Mouse (Mus musculus): Measurements from ENCODE around the gene Irf2bp1. TPM values are rescaled to one million over a fixed set of nuclear protein-coding genes. Genes with fewer than 3 reads are reported as not detected.

The Irf2bp1 gene
- 29.7 and 30.3 TPM in 2 replicates for polyA plus RNA-seq (2014; fragmentation: Nextera tagmentation; extraction: Ambion mirVana)

DNA sequence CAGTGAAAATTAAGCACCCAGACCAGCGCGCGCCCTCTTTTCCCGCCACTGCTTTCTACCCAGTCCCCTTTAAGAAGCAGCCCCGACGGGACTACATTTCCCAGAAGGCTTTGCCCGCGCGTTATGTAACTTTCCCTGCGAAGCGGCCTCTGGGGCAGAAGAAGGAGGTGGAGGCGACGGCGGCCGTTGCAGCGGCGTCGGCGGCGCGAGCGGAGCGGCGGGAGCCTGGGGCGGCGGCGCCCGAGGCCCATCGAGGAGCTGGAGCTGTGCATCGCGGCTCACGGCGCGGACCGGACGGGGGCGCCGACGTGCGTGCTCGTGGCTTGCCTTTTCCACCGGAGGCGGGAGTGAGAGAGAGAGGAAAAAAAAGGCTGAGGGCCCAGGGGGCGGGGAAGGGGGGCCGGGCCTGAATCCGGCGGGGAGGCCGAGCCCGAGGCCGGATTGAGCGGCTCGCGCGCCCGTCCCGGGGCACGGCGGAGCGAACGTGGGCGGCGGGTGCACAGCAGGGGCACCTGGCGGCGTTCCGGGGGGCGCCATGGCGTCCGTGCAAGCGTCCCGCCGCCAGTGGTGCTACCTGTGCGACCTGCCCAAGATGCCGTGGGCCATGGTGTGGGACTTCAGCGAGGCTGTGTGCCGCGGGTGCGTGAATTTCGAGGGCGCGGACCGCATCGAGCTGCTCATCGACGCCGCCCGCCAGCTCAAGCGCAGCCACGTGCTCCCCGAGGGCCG lies at the start of gene Irf2bp1:
Irf2bp1 (plus strand) TSS at position 143 of the 729 bp plus-strand sequence.
- under 1% methylated on average over 88 of the region's 90 CpGs for WGBS
- H3K4me1 ChIP-seq (ENCODE audit: control insufficient read depth, insufficient read depth, low read length): peaks cover 28% of the 10 kb centered on the region
- peak; percentile 62 for ATAC-seq (ENCODE audit: low read depth)
- peak within 1 kb of the TSS; percentile 86 for H3K9ac ChIP-seq (replicated peaks; ENCODE audit: low read depth, low read length)
- peak within 1 kb of the TSS; percentile 89 for H3K27ac ChIP-seq (ENCODE audit: low read depth, low read length)
- peak within 1 kb of the TSS; percentile 86 for H3K4me3 ChIP-seq (ENCODE audit: low read depth, low read length)
- peaks cover 11% of the 10 kb centered on the region for H3K36me3 ChIP-seq (ENCODE audit: control insufficient read depth, insufficient read depth, low read length)
- H3K4me2 ChIP-seq (ENCODE audit: low read depth, low read length): peak within 1 kb of the TSS; percentile 98
- no peaks in the 10 kb centered on the region for H3K27me3 ChIP-seq (ENCODE audit: control insufficient read depth, insufficient read depth, low read length)
- no peaks in the 10 kb centered on the region for H3K9me3 ChIP-seq (ENCODE audit: control insufficient read depth, low read length)

DNA sequence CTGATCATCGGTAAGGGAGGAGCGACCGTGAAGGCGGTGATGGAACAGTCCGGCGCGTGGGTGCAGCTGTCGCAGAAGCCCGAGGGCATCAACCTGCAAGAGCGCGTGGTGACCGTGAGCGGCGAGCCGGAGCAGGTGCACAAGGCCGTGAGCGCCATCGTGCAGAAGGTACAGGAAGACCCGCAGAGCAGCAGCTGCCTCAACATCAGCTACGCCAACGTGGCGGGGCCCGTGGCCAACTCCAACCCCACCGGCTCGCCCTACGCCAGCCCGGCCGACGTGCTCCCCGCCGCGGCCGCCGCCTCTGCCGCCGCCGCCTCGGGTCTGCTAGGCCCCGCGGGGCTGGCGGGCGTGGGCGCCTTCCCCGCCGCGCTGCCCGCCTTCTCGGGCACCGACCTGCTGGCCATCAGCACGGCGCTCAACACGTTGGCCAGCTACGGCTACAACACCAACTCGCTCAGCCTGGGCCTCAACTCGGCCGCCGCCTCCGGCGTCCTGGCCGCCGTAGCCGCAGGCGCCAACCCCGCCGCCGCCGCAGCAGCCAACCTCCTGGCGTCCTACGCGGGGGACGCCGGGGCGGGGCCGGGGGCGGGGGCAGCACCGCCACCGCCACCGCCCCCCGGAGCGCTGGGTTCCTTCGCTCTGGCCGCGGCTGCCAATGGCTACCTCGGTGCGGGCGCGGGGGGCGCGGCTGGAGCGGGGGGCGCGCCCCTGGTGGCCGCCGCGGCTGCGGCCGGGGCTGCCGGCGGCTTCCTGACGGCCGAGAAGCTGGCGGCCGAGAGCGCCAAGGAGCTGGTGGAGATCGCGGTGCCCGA lies 46.1 kb upstream of the Irf2bp1 start:
- Histone ChIP-seq H3K36me3 (ENCODE audit: control insufficient read depth, insufficient read depth, low read length) (peaks cover 23% of the 10 kb centered on the region), H3K4me3 (ENCODE audit: low read depth, low read length) (peak overlapping the region; percentile 24), H3K9me3 (ENCODE audit: control insufficient read depth, low read length) (no peaks in the 10 kb centered on the region), H3K9ac (replicated peaks; ENCODE audit: low read depth, low read length) (peak overlapping the region; percentile 44), H3K27ac (ENCODE audit: low read depth, low read length) (peak overlapping the region; percentile 69), H3K4me2 (ENCODE audit: low read depth, low read length) (peak overlapping the region; percentile 49), H3K27me3 (ENCODE audit: control insufficient read depth, insufficient read depth, low read length) (no peaks in the 10 kb centered on the region), H3K4me1 (ENCODE audit: control insufficient read depth, insufficient read depth, low read length) (peaks cover 23% of the 10 kb centered on the region)
- under 1% methylated on average over 79 of the region's 107 CpGs for WGBS
- peak; percentile 57 for ATAC-seq (ENCODE audit: low read depth)

- H3K27ac ChIP-seq (ENCODE audit: low read depth, low read length): peak overlapping the region; percentile 69; the same call in 1 of the 2 replicates
- WGBS: 5% methylated on average over 20 of the region's 21 CpGs
- peak overlapping the region; percentile 44 for H3K9ac ChIP-seq (replicated peaks; ENCODE audit: low read depth, low read length)
- H3K36me3 ChIP-seq (ENCODE audit: control insufficient read depth, insufficient read depth, low read length): peaks cover 20% of the 10 kb centered on the region
- no peaks in the 10 kb centered on the region for H3K9me3 ChIP-seq (ENCODE audit: control insufficient read depth, low read length)
- peak overlapping the region; percentile 49 for H3K4me2 ChIP-seq (ENCODE audit: low read depth, low read length)
- peak overlapping the region; percentile 24 for H3K4me3 ChIP-seq (ENCODE audit: low read depth, low read length)
- ATAC-seq (ENCODE audit: low read depth): no peak
- no peaks in the 10 kb centered on the region for H3K27me3 ChIP-seq (ENCODE audit: control insufficient read depth, insufficient read depth, low read length)
- H3K4me1 ChIP-seq (ENCODE audit: control insufficient read depth, insufficient read depth, low read length): peaks cover 29% of the 10 kb centered on the region
These were observed 45.5 kb upstream of the Irf2bp1 start for GRCm38 (mm10) chr7:18958384-18958766.

- 62% methylated on average over 8 of the region's 8 CpGs for WGBS
- no peaks in the 10 kb centered on the region for H3K9me3 ChIP-seq (ENCODE audit: control insufficient read depth, low read length)
- peaks cover 30% of the 10 kb centered on the region for H3K4me1 ChIP-seq (ENCODE audit: control insufficient read depth, insufficient read depth, low read length)
- ATAC-seq (ENCODE audit: low read depth): no peak
- H3K4me2 ChIP-seq (ENCODE audit: low read depth, low read length): no peak overlapping the region
- peaks cover 15% of the 10 kb centered on the region for H3K36me3 ChIP-seq (ENCODE audit: control insufficient read depth, insufficient read depth, low read length)
- no peak overlapping the region for H3K4me3 ChIP-seq (ENCODE audit: low read depth, low read length)
- H3K27me3 ChIP-seq (ENCODE audit: control insufficient read depth, insufficient read depth, low read length): no peaks in the 10 kb centered on the region
- no peak overlapping the region for H3K9ac ChIP-seq (replicated peaks; ENCODE audit: low read depth, low read length)
- no peak overlapping the region for H3K27ac ChIP-seq (ENCODE audit: low read depth, low read length)
These were observed 44.4 kb upstream of the Irf2bp1 start for GRCm38 (mm10) chr7:18959446-18959845.

DNA sequence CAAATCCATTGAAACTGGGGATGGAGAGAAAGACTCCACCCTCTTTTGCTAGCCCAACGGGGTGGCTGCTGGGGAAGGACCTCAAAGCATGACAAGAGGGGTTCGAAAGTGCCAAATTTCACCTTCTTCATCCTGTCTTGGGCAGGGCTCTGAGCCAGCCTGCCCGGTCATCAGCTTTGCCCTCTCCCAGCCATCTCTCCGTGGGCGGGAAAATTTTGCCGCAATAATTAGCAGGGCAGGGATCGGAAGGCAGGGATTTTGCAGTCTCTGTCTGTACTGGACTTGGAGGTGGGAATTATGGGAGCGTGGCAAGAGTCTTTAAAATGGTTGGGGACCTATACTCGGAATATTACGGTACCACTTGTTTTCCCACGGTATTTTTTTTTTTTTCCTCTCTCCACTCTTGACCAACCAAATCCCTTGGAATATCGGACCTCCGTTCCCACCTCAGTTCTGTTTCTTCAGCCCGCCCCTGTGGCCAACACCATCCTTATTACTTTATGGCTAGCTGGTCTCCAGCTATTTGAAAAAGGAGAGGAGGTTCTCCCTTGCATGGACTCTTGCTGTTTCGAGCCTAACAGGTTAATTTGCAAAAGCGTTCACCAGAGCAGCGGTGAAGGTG lies 41.6 kb upstream of the Irf2bp1 start:
- H3K27ac ChIP-seq (ENCODE audit: low read depth, low read length): no peak overlapping the region
- H3K9ac ChIP-seq (replicated peaks; ENCODE audit: low read depth, low read length): no peak overlapping the region

GRCm38 (mm10) chr7:18962795-18963194 lies 41.0 kb upstream of the Irf2bp1 start:
- H3K27me3 ChIP-seq (ENCODE audit: control insufficient read depth, insufficient read depth, low read length): no peaks in the 10 kb centered on the region
- H3K4me2 ChIP-seq (ENCODE audit: low read depth, low read length): peak overlapping the region; percentile 36
- no peak for ATAC-seq (ENCODE audit: low read depth)
- no peak overlapping the region for H3K27ac ChIP-seq (ENCODE audit: low read depth, low read length)
- 3% methylated on average over 20 of the region's 20 CpGs for WGBS
- no peaks in the 10 kb centered on the region for H3K9me3 ChIP-seq (ENCODE audit: control insufficient read depth, low read length)
- H3K9ac ChIP-seq (replicated peaks; ENCODE audit: low read depth, low read length): no peak overlapping the region
- H3K36me3 ChIP-seq (ENCODE audit: control insufficient read depth, insufficient read depth, low read length): peaks cover 4% of the 10 kb centered on the region
- peaks cover 24% of the 10 kb centered on the region for H3K4me1 ChIP-seq (ENCODE audit: control insufficient read depth, insufficient read depth, low read length)
- peak overlapping the region; percentile 18; the same call in 1 of the 2 replicates for H3K4me3 ChIP-seq (ENCODE audit: low read depth, low read length)

More for the DNA sequence above, 41.6 kb upstream of the Irf2bp1 start:
- no peak for ATAC-seq (ENCODE audit: low read depth)
- H3K4me3 ChIP-seq (ENCODE audit: low read depth, low read length): peak overlapping the region; percentile 18; the same call in 1 of the 2 replicates
- H3K36me3 ChIP-seq (ENCODE audit: control insufficient read depth, insufficient read depth, low read length): peaks cover 9% of the 10 kb centered on the region
- no peaks in the 10 kb centered on the region for H3K9me3 ChIP-seq (ENCODE audit: control insufficient read depth, low read length)
- peaks cover 29% of the 10 kb centered on the region for H3K4me1 ChIP-seq (ENCODE audit: control insufficient read depth, insufficient read depth, low read length)
- WGBS: 3% methylated on average over 17 of the region's 17 CpGs
- H3K27me3 ChIP-seq (ENCODE audit: control insufficient read depth, insufficient read depth, low read length): no peaks in the 10 kb centered on the region
- peak overlapping the region; percentile 36; the same call in 1 of the 2 replicates for H3K4me2 ChIP-seq (ENCODE audit: low read depth, low read length)

DNA sequence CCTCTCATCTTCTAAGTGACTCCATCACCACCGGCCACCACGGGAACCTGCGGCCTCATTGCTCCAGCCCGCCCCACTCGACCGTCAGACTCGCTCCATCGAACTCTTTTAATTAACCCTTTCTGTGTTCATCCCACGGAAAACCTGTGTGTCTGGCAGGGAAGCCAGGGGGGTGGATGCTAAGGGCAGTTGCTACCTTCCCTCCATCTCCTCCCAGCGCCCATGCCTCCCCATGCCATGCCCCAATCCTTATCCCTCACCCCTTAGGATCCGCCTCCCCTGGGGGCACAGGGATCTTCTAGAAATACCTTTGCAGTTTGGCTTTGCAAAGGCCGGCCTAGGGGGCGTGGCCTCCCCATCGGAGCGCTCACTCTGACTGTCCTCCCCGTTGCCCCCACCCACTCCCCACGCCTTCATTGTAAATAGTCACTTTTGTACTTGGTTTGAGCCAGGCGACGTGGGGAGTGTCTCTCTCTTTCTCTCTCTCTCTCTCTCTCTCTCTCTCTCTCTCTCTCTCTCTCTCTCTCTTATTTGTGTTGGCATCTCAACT lies 40.5 kb upstream of the Irf2bp1 start:
- peaks cover 19% of the 10 kb centered on the region for H3K4me1 ChIP-seq (ENCODE audit: control insufficient read depth, insufficient read depth, low read length)
- no peak overlapping the region for H3K27ac ChIP-seq (ENCODE audit: low read depth, low read length)
- WGBS: 5% methylated on average over 19 of the region's 19 CpGs
- no peak overlapping the region for H3K9ac ChIP-seq (replicated peaks; ENCODE audit: low read depth, low read length)
- no peak overlapping the region; the same call in 1 of the 2 replicates for H3K4me2 ChIP-seq (ENCODE audit: low read depth, low read length)
- no peaks in the 10 kb centered on the region for H3K9me3 ChIP-seq (ENCODE audit: control insufficient read depth, low read length)
- H3K36me3 ChIP-seq (ENCODE audit: control insufficient read depth, insufficient read depth, low read length): peaks cover 3% of the 10 kb centered on the region; the same call in 1 of the 2 replicates
- no peak overlapping the region for H3K4me3 ChIP-seq (ENCODE audit: low read depth, low read length)
- ATAC-seq (ENCODE audit: low read depth): no peak
- H3K27me3 ChIP-seq (ENCODE audit: control insufficient read depth, insufficient read depth, low read length): no peaks in the 10 kb centered on the region

- Histone ChIP-seq H3K36me3 (ENCODE audit: control insufficient read depth, insufficient read depth, low read length) (no peaks in the 10 kb centered on the region; the same call in 1 of the 2 replicates), H3K9me3 (ENCODE audit: control insufficient read depth, low read length) (no peaks in the 10 kb centered on the region), H3K27ac (ENCODE audit: low read depth, low read length) (no peak overlapping the region), H3K27me3 (ENCODE audit: control insufficient read depth, insufficient read depth, low read length) (no peaks in the 10 kb centered on the region), H3K4me2 (ENCODE audit: low read depth, low read length) (no peak overlapping the region), H3K4me1 (ENCODE audit: control insufficient read depth, insufficient read depth, low read length) (peaks cover 19% of the 10 kb centered on the region), H3K4me3 (ENCODE audit: low read depth, low read length) (no peak overlapping the region), H3K9ac (replicated peaks; ENCODE audit: low read depth, low read length) (no peak overlapping the region)
- 85% methylated on average over 5 of the region's 5 CpGs for WGBS
- ATAC-seq (ENCODE audit: low read depth): no peak
These were observed 38.5 kb upstream of the Irf2bp1 start for GRCm38 (mm10) chr7:18965312-18965711.

Data from neural tube, embryonic 14.5 days (tissue).